Mouse (Mus musculus) heart, adult 9 months (tissue): ENCODE data around the gene Nck2.

ENCODE experiments used
- DNase-seq, 2 experiments: peaks; one replicate each; pipeline ENCODE4 v3.0.0; 2022; ENCODE audit warnings: low spot score in 2 of 2

The Nck2 gene

DNA sequence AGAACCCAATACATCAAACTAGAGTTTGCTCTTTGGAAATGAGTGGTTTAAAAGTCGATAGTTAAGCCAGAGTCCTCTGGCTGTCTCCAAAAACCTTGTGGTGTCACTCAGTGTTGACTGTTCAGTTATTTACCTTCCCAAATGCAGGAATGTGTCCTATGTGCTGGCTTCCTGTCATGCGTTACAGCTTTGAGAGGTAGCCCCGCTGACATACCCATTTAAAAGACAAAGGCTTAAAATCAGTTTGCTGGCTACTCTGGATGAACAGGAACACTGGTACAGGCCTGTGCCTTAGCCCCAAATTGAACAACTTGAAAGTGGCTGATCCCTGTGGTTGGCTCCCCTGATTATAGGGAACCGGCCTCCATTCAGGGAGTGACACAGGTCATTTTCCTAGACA lies 126.7 kb downstream of the Nck2 start:
- DNase-seq: no peak

GRCm38 (mm10) chr1:43574793-43575304 lies 130.5 kb downstream of the Nck2 start:
- DNase-seq: no peak

DNA sequence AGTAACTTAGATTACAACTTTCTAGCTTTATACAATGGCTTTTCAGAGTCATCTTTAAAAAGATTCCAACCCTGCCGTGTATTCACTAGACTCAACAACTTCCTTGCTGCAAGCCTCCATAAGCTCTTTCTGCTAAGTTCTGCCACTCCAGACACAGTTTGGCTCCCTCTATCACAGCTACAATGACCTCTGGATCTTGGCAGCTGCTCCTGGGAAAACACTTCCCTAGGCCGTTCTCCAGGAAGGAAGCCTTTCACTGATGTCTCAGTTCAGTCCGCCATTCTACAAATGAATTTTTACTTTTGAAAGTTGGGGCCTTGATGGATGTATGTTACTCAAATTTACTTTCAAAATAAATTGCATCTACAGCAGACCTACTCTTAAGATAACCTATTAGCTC lies 133.0 kb downstream of the Nck2 start:
- no peak for DNase-seq

- DNase-seq: no peak
Observed at GRCm38 (mm10) chr1:43583564-43583963, 139.2 kb downstream of the Nck2 start.

DNA sequence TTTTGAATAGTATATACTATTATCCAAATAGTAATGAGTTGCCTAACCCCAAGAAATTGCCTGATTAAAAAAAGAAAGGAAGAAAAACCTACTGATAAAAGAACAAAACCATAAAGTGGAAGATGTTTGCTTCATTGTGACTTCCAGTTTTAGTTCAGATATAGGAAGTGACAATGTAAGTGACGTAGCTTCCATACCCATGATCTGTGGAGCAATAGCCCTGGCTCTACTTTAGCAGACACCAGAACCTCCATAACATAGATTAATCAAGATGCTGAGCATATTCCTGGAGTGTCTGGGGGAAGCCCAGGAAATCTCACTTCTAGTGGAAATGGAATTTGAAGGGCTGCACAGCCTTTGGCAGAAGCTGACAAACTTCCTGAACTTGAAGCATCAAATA lies 144.6 kb downstream of the Nck2 start:
- no peak for DNase-seq

- no peak for DNase-seq
Observed at GRCm38 (mm10) chr1:43589910-43590309, 145.5 kb downstream of the Nck2 start.

GRCm38 (mm10) chr1:43590727-43591126 lies 146.3 kb downstream of the Nck2 start:
- no peak for DNase-seq

DNA sequence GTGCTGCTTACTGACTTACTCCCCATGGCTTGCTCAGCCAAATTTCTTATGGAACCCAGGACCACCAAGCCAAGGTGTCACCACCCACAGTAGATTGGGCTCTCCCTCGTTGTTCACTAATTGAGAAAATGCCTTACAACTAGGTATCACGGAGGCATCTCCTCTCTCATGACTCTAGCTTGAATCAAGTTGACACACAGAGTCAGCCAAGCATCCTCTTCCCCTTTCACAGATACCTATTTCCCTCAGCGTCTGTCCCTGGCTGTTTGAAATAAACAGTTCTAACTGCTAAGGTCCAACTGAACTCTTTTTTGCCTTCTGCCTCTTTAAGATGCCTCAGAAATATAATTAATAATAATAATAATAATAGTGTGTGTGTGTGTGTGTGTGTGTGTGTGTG lies 148.7 kb downstream of the Nck2 start:
- DNase-seq: no peak

GRCm38 (mm10) chr1:43594738-43595137 lies 150.4 kb downstream of the Nck2 start:
- DNase-seq: no peak

DNA sequence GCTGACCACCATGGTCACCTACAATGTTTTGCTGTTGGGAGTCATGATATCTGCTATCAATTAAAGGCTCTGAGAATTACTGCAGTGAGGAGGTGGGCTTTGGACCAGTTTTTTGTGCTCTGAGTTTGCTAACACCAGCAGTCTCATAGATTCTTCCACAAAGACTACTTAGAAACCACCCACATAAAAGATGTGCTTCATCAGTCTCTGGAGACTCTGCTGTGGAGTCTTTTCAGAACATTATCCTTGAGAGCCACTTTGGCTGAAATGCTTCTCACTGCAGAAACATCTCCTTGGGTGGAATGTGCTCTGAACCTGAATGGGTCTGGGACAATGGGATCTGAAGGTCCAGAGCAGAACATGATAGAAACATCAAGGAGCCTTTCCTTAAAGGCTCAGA lies 153.4 kb downstream of the Nck2 start:
- no peak for DNase-seq

DNA sequence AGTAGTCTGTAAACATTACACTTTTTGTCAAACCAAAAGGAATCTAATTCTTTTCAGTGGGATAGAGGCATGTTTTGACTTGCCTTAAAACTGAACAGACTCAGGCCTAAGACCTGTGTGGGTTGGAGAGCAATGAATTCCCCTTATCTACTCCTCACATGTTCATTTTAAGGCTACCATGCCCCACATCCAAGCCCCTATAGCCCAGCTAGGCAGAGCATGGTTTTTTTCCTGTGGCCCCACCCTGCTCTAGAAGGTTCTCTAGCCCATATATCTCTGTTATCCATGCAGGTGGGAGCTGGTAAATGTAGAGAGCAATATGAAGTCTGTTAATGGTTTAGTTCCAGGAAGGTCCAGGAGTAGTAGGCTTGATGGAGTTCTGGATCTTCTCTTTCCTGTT lies 155.1 kb downstream of the Nck2 start:
- no peak for DNase-seq

DNA sequence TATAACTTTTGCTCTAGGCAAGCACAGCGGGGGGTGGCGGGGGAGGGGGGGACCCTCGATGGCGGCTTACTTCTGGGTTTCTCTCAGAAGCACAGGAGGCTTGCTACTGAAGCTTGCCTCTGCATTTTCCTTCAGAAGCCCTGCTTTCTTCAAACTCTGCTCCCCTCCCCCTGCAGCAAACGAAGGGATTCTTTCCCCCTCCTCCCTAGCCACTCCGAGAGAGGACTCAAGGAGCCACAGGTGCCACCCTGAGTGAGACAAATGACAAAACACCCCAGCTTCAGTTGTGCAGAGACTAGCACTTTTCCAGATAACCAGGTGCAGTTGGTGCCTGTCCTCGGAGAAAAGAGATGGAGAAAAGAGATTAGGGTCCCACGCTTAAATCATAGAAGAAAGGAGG lies 156.7 kb downstream of the Nck2 start:
- DNase-seq: no peak

GRCm38 (mm10) chr1:43615948-43616347 lies 171.6 kb downstream of the Nck2 start:
- no peak for DNase-seq
